Mouse (Mus musculus) stomach, embryonic 16.5 days (tissue): ENCODE measurements around the gene Olfr608. TPM values are rescaled to one million over a fixed set of nuclear protein-coding genes. Genes with fewer than 3 reads are reported as not detected.

Source experiments
- polyA plus RNA-seq: library from polyadenylated mRNA; unstranded; fragments of >200 nt; fragmentation: Nextera tagmentation; extraction: Ambion mirVana; gene quantifications from 2 replicates; pipeline ENCODE4 v1.2.1, GENCODE M21; 2015

The Olfr608 gene
- polyA plus RNA-seq, 1 experiment from 2014 or later: not detected

Other genes starting within 250 kb of the Olfr608 start
- gene Usp17ld, start 217.4 kb upstream of the Olfr608 start, polyA plus RNA-seq: not detected in 2 replicates
- gene Olfr596, start 164.2 kb upstream of the Olfr608 start, polyA plus RNA-seq: not detected in 2 replicates
- not detected in 2 replicates for gene Olfr597, start 153.6 kb upstream of the Olfr608 start, polyA plus RNA-seq
- not detected in 2 replicates for gene Olfr598, start 146.3 kb upstream of the Olfr608 start, polyA plus RNA-seq
- gene Olfr599, start 134.0 kb upstream of the Olfr608 start, polyA plus RNA-seq: not detected in 2 replicates
- not detected in 2 replicates for gene Olfr600, start 120.2 kb upstream of the Olfr608 start, polyA plus RNA-seq
- not detected in 2 replicates for gene Olfr601, start 107.2 kb upstream of the Olfr608 start, polyA plus RNA-seq
- gene Olfr603, start 83.7 kb upstream of the Olfr608 start, polyA plus RNA-seq: not detected in 2 replicates
- not detected in 2 replicates for gene Usp17lc, start 54.8 kb upstream of the Olfr608 start, polyA plus RNA-seq
- gene Olfr605, start 24.4 kb upstream of the Olfr608 start, polyA plus RNA-seq: not detected in 2 replicates
- not detected in 2 replicates for gene Olfr606, start 20.8 kb upstream of the Olfr608 start, polyA plus RNA-seq
- not detected in 2 replicates for gene Olfr607, start 5.7 kb upstream of the Olfr608 start, polyA plus RNA-seq
- gene Olfr609, start 28.2 kb downstream of the Olfr608 start, polyA plus RNA-seq: not detected in 2 replicates
- not detected in 2 replicates for gene Olfr610, start 42.2 kb downstream of the Olfr608 start, polyA plus RNA-seq
- gene Olfr611, start 51.0 kb downstream of the Olfr608 start, polyA plus RNA-seq: not detected in 2 replicates
- not detected in 2 replicates for gene Olfr612, start 72.8 kb downstream of the Olfr608 start, polyA plus RNA-seq
- not detected in 2 replicates for gene Olfr613, start 78.2 kb downstream of the Olfr608 start, polyA plus RNA-seq
- not detected in 2 replicates for gene Olfr615, start 86.2 kb downstream of the Olfr608 start, polyA plus RNA-seq
- not detected in 2 replicates for gene Olfr616, start 99.3 kb downstream of the Olfr608 start, polyA plus RNA-seq
- gene Olfr617, start 103.2 kb downstream of the Olfr608 start, polyA plus RNA-seq: not detected in 2 replicates
- gene Olfr618, start 120.2 kb downstream of the Olfr608 start, polyA plus RNA-seq: not detected in 2 replicates
- not detected in 2 replicates for gene Olfr619, start 130.7 kb downstream of the Olfr608 start, polyA plus RNA-seq
- not detected in 2 replicates for gene Olfr620, start 142.7 kb downstream of the Olfr608 start, polyA plus RNA-seq
- not detected in 2 replicates for gene Olfr622, start 172.8 kb downstream of the Olfr608 start, polyA plus RNA-seq
- gene Olfr623, start 193.8 kb downstream of the Olfr608 start, polyA plus RNA-seq: not detected in 2 replicates
- 0.04 and 0.05 TPM in 2 replicates for gene Olfr624, start 201.3 kb downstream of the Olfr608 start, polyA plus RNA-seq
- not detected in 2 replicates for gene Olfr625-ps1, start 212.8 kb downstream of the Olfr608 start, polyA plus RNA-seq
- not detected in 2 replicates for gene Olfr243, start 244.8 kb downstream of the Olfr608 start, polyA plus RNA-seq